8 mouse cellular contexts compared by ENCODE assay signal in genomic region chr19:42151990-42152389, GRCm38 (mm10). TPM values are rescaled to one million over a fixed set of nuclear protein-coding genes. Genes with fewer than 3 reads are reported as not detected.
DNase-seq lines count a peak whose midpoint lies in the region; ATAC-seq lines count a peak whose summit lies in the region.

No protein-coding gene starts in this region.

- H3K27ac ChIP-seq in limb, embryonic 13.5 days: 0 out of 2 replicates have a peak overlapping the region, but pooled peaks have one; percentile 44
- peak overlapping the region; percentile 65; the same call in 1 of the 2 replicates for H3K27ac ChIP-seq in stomach, embryonic 15.5 days

- peaks cover 13% of the 10 kb centered on the region for H3K36me3 ChIP-seq in limb, embryonic 13.5 days
- H3K36me3 ChIP-seq in stomach, embryonic 15.5 days: no peaks in the 10 kb centered on the region

- H3K9ac ChIP-seq in limb, embryonic 13.5 days: no peak overlapping the region
- H3K9ac ChIP-seq in stomach, embryonic 15.5 days: no peak overlapping the region

- no peaks in the 10 kb centered on the region for H3K27me3 ChIP-seq in limb, embryonic 13.5 days
- 0 out of 2 replicates have a peak, but pooled peaks cover 3% of the 10 kb centered on the region for H3K27me3 ChIP-seq in stomach, embryonic 15.5 days (replicated peaks)

- no peak overlapping the region for H3K4me2 ChIP-seq in limb, embryonic 13.5 days (replicated peaks)
- no peak overlapping the region for H3K4me2 ChIP-seq in stomach, embryonic 15.5 days

- WGBS in limb, embryonic 13.5 days: 5% methylated on average over 6 of the region's 6 CpGs
- 3% methylated on average over 6 of the region's 6 CpGs for WGBS in stomach, embryonic 15.5 days

- ATAC-seq in limb, embryonic 13.5 days (ENCODE audit: low FRiP score, low read depth): no peak
- peak; percentile 74 for ATAC-seq in monocyte, adult 5-6 weeks (replicated peaks; ENCODE audit: insufficient number of reproducible peaks, low FRiP score, low TSS enrichment, poor library complexity, severe bottlenecking)
- peak; percentile 11; the same call in 1 of the 2 replicates for ATAC-seq in stomach, embryonic 15.5 days (ENCODE audit: insufficient read depth, low FRiP score, low read depth)

- no peaks in the 10 kb centered on the region for H3K9me3 ChIP-seq in limb, embryonic 13.5 days
- no peaks in the 10 kb centered on the region for H3K9me3 ChIP-seq in stomach, embryonic 15.5 days

- peak; percentile 62 for DNase-seq in 3134 (ENCODE audit: extremely low read depth, insufficient read length, low spot score)
- DNase-seq in adrenal gland, adult (ENCODE audit: inconsistent age in 2 of 2, low spot score in 1 of 2): peak; percentile 91 to 96
- peak; percentile 90 for DNase-seq in embryo, embryonic 10.5 days (ENCODE audit: low spot score)
- DNase-seq in gastrocnemius, postnatal 25 days: peak; percentile 85
- DNase-seq in kidney, adult 9 months: peak; percentile 93

- no peak overlapping the region for H3K4me3 ChIP-seq in limb, embryonic 13.5 days
- H3K4me3 ChIP-seq in stomach, embryonic 15.5 days (replicated peaks): no peak overlapping the region

- peaks cover 45% of the 10 kb centered on the region for H3K4me1 ChIP-seq in limb, embryonic 13.5 days
- H3K4me1 ChIP-seq in stomach, embryonic 15.5 days: peaks cover 36% of the 10 kb centered on the region

RNA-seq across cellular contexts. Expression of gene Marveld1, which starts 4.8 kb away (rescaled TPM):
- total RNA-seq in gastrocnemius, postnatal 25 days (2021): 10 to 100 TPM in 1 of 2 experiments, 1 to 10 TPM in 1; 6.8 to 11.8 TPM
- polyA plus RNA-seq in limb, embryonic 13.5 days (2015; fragmentation: Nextera tagmentation; extraction: Ambion mirVana): 11.5 and 11.6 TPM in 2 replicates
- total RNA-seq in monocyte, adult 5-6 weeks (2017): 4.6 to 15.8 TPM (median 7.2 TPM) in 3 replicates
- polyA plus RNA-seq in stomach, embryonic 15.5 days (2015; fragmentation: Nextera tagmentation; extraction: Ambion mirVana): 19.3 and 21.0 TPM in 2 replicates

RNA-seq across cellular contexts. Expression of gene Zfyve27, which starts 11.8 kb away (rescaled TPM):
- 10 to 100 TPM; 10.3 to 12.0 TPM for total RNA-seq in gastrocnemius, postnatal 25 days (2021)
- 27.9 and 29.3 TPM in 2 replicates for polyA plus RNA-seq in limb, embryonic 13.5 days (2015; fragmentation: Nextera tagmentation; extraction: Ambion mirVana)
- total RNA-seq in monocyte, adult 5-6 weeks (2017): 43.3 to 59.7 TPM (median 44.3 TPM) in 3 replicates
- polyA plus RNA-seq in stomach, embryonic 15.5 days (2015; fragmentation: Nextera tagmentation; extraction: Ambion mirVana): 24.6 and 25.2 TPM in 2 replicates

RNA-seq across cellular contexts. Expression of gene Avpi1, which starts 23.1 kb away (rescaled TPM):
- total RNA-seq in gastrocnemius, postnatal 25 days (2021): 1 to 10 TPM; 8.4 to 9.3 TPM
- 28.7 and 33.6 TPM in 2 replicates for polyA plus RNA-seq in limb, embryonic 13.5 days (2015; fragmentation: Nextera tagmentation; extraction: Ambion mirVana)
- 3.7 to 6.4 TPM (median 4.2 TPM) in 3 replicates for total RNA-seq in monocyte, adult 5-6 weeks (2017)
- 42.5 and 44.7 TPM in 2 replicates for polyA plus RNA-seq in stomach, embryonic 15.5 days (2015; fragmentation: Nextera tagmentation; extraction: Ambion mirVana)

RNA-seq across cellular contexts. Expression of gene Sfrp5, which starts 50.1 kb away (rescaled TPM):
- total RNA-seq in gastrocnemius, postnatal 25 days (2021): 1 to 10 TPM; 4.0 to 5.7 TPM
- 1.8 and 2.4 TPM in 2 replicates for polyA plus RNA-seq in limb, embryonic 13.5 days (2015; fragmentation: Nextera tagmentation; extraction: Ambion mirVana)
- not detected in 3 replicates for total RNA-seq in monocyte, adult 5-6 weeks (2017)
- polyA plus RNA-seq in stomach, embryonic 15.5 days (2015; fragmentation: Nextera tagmentation; extraction: Ambion mirVana): 9.4 and 16.0 TPM in 2 replicates
